Mouse (Mus musculus): ENCODE data around the gene Ncoa7. TPM values are rescaled to one million over a fixed set of nuclear protein-coding genes. Genes with fewer than 3 reads are reported as not detected.
"Not testable (repeated sequence)": the region's sequence is repeated elsewhere in the genome, so short reads cannot be mapped to it uniquely, and the experiment has no call there.

Ncoa7 gene
- polyA plus RNA-seq, 1 experiment from 2014 or later: 8.8 TPM

GRCm38 (mm10) chr10:30638216-30638615 is 164.9 kb downstream of the Ncoa7 start:
- DNase-seq (ENCODE audit: low spot score) (no peak), ATAC-seq (no peak)
- H3K36me3 ChIP-seq (ENCODE audit: insufficient read depth, low read length): no peaks in the 10 kb centered on the region
- no peak overlapping the region for H3K4me2 ChIP-seq (replicated peaks; ENCODE audit: low read depth, low read length)
- no peak overlapping the region for H3K9ac ChIP-seq (replicated peaks; ENCODE audit: low read depth)
- 74% methylated on average over 3 of the region's 3 CpGs for WGBS
- H3K9me3 ChIP-seq (ENCODE audit: low read length): no peaks in the 10 kb centered on the region
- no peaks in the 10 kb centered on the region for H3K4me1 ChIP-seq (ENCODE audit: insufficient read depth, low read depth, low read length)
- H3K4me3 ChIP-seq (ENCODE audit: low read depth, low read length): no peak overlapping the region
- TF ChIP-seq CTCF (IDR thresholded peaks at IDR 0.05): no peak
- TF ChIP-seq EP300 (IDR thresholded peaks at IDR 0.05): no peak
- no peaks in the 10 kb centered on the region for H3K27me3 ChIP-seq (replicated peaks; ENCODE audit: insufficient read depth, low read length)
- H3K27ac ChIP-seq (ENCODE audit: low read length): no peak overlapping the region

GRCm38 (mm10) chr10:30636474-30637154 is 166.5 kb downstream of the Ncoa7 start:
- H3K36me3 ChIP-seq (ENCODE audit: insufficient read depth, low read length); H3K4me1 ChIP-seq (ENCODE audit: insufficient read depth, low read depth, low read length); H3K4me2 ChIP-seq (replicated peaks; ENCODE audit: low read depth, low read length); H3K4me3 ChIP-seq (ENCODE audit: low read depth, low read length); H3K27ac ChIP-seq (ENCODE audit: low read length); H3K27me3 ChIP-seq (replicated peaks; ENCODE audit: insufficient read depth, low read length); DNase-seq (ENCODE audit: low spot score); ATAC-seq; H3K9ac ChIP-seq (replicated peaks; ENCODE audit: low read depth); H3K9me3 ChIP-seq (ENCODE audit: low read length): not testable (repeated sequence)
- WGBS: 82% methylated on average over 1 of the region's 1 CpGs

GRCm38 (mm10) chr10:30632718-30633117 is 170.4 kb downstream of the Ncoa7 start:
- H3K4me2 ChIP-seq (replicated peaks; ENCODE audit: low read depth, low read length): no peak overlapping the region
- H3K4me1 ChIP-seq (ENCODE audit: insufficient read depth, low read depth, low read length): no peaks in the 10 kb centered on the region
- WGBS: 93% methylated on average over 1 of the region's 1 CpGs
- H3K9me3 ChIP-seq (ENCODE audit: low read length): no peaks in the 10 kb centered on the region
- TF ChIP-seq CTCF (IDR thresholded peaks at IDR 0.05): no peak
- no peak for TF ChIP-seq EP300 (IDR thresholded peaks at IDR 0.05)
- ATAC-seq (no peak), DNase-seq (ENCODE audit: low spot score) (no peak)
- H3K27ac ChIP-seq (ENCODE audit: low read length): no peak overlapping the region
- no peaks in the 10 kb centered on the region for H3K36me3 ChIP-seq (ENCODE audit: insufficient read depth, low read length)
- H3K27me3 ChIP-seq (replicated peaks; ENCODE audit: insufficient read depth, low read length): no peaks in the 10 kb centered on the region
- no peak overlapping the region for H3K4me3 ChIP-seq (ENCODE audit: low read depth, low read length)
- no peak overlapping the region for H3K9ac ChIP-seq (replicated peaks; ENCODE audit: low read depth)

GRCm38 (mm10) chr10:30629977-30630376 is 173.1 kb downstream of the Ncoa7 start:
- DNase-seq (ENCODE audit: low spot score): no peak
- H3K4me1 ChIP-seq (ENCODE audit: insufficient read depth, low read depth, low read length): no peaks in the 10 kb centered on the region

GRCm38 (mm10) chr10:30629513-30629912 is 173.6 kb downstream of the Ncoa7 start, which contains the start of gene Hint3:
TSS of gene Hint3 (minus strand) at chr10:30629632.
- Histone ChIP-seq H3K27ac (ENCODE audit: low read length) (no peak within 1 kb of the TSS), H3K36me3 (ENCODE audit: insufficient read depth, low read length) (no peaks in the 10 kb centered on the region), H3K9me3 (ENCODE audit: low read length) (no peaks in the 10 kb centered on the region), H3K4me2 (replicated peaks; ENCODE audit: low read depth, low read length) (no peak within 1 kb of the TSS), H3K4me1 (ENCODE audit: insufficient read depth, low read depth, low read length) (no peaks in the 10 kb centered on the region), H3K9ac (replicated peaks; ENCODE audit: low read depth) (no peak within 1 kb of the TSS), H3K27me3 (replicated peaks; ENCODE audit: insufficient read depth, low read length) (no peaks in the 10 kb centered on the region), H3K4me3 (ENCODE audit: low read depth, low read length) (no peak within 1 kb of the TSS)
- TF ChIP-seq EP300 (IDR thresholded peaks at IDR 0.05) (no peak), CTCF (IDR thresholded peaks at IDR 0.05) (no peak)
- DNase-seq (ENCODE audit: low spot score): no peak
- no peak for ATAC-seq
- 67% methylated on average over 3 of the region's 3 CpGs for WGBS

More at GRCm38 (mm10) chr10:30629977-30630376, 173.1 kb downstream of the Ncoa7 start:
- no peaks in the 10 kb centered on the region for H3K27me3 ChIP-seq (replicated peaks; ENCODE audit: insufficient read depth, low read length)
- H3K9me3 ChIP-seq (ENCODE audit: low read length): no peaks in the 10 kb centered on the region
- TF ChIP-seq EP300 (IDR thresholded peaks at IDR 0.05) (no peak), CTCF (IDR thresholded peaks at IDR 0.05) (no peak)
- H3K27ac ChIP-seq (ENCODE audit: low read length): no peak overlapping the region
- no peak overlapping the region for H3K4me3 ChIP-seq (ENCODE audit: low read depth, low read length)
- no peak overlapping the region for H3K4me2 ChIP-seq (replicated peaks; ENCODE audit: low read depth, low read length)
- no peak overlapping the region for H3K9ac ChIP-seq (replicated peaks; ENCODE audit: low read depth)
- no peak for ATAC-seq
- no peaks in the 10 kb centered on the region for H3K36me3 ChIP-seq (ENCODE audit: insufficient read depth, low read length)

GRCm38 (mm10) chr10:30628444-30628843 is 174.7 kb downstream of the Ncoa7 start:
- not testable (repeated sequence) for H3K36me3 ChIP-seq (ENCODE audit: insufficient read depth, low read length); H3K4me2 ChIP-seq (replicated peaks; ENCODE audit: low read depth, low read length); H3K27me3 ChIP-seq (replicated peaks; ENCODE audit: insufficient read depth, low read length); H3K9ac ChIP-seq (replicated peaks; ENCODE audit: low read depth); H3K27ac ChIP-seq (ENCODE audit: low read length); DNase-seq (ENCODE audit: low spot score); H3K4me1 ChIP-seq (ENCODE audit: insufficient read depth, low read depth, low read length); H3K4me3 ChIP-seq (ENCODE audit: low read depth, low read length); ATAC-seq; H3K9me3 ChIP-seq (ENCODE audit: low read length)
- WGBS: 85% methylated on average over 11 of the region's 11 CpGs

GRCm38 (mm10) chr10:30627548-30627947 is 175.6 kb downstream of the Ncoa7 start:
- no peak overlapping the region for H3K4me2 ChIP-seq (replicated peaks; ENCODE audit: low read depth, low read length)

More at GRCm38 (mm10) chr10:30627548-30627947, 175.6 kb downstream of the Ncoa7 start:
- Histone ChIP-seq H3K9ac (replicated peaks; ENCODE audit: low read depth) (no peak overlapping the region), H3K9me3 (ENCODE audit: low read length) (no peaks in the 10 kb centered on the region), H3K4me3 (ENCODE audit: low read depth, low read length) (no peak overlapping the region), H3K27ac (ENCODE audit: low read length) (no peak overlapping the region), H3K27me3 (replicated peaks; ENCODE audit: insufficient read depth, low read length) (no peaks in the 10 kb centered on the region), H3K36me3 (ENCODE audit: insufficient read depth, low read length) (no peaks in the 10 kb centered on the region), H3K4me1 (ENCODE audit: insufficient read depth, low read depth, low read length) (no peaks in the 10 kb centered on the region)
- TF ChIP-seq CTCF (IDR thresholded peaks at IDR 0.05): no peak
- TF ChIP-seq EP300 (IDR thresholded peaks at IDR 0.05): peak; percentile 74
- DNase-seq (ENCODE audit: low spot score): peak; percentile 23
- WGBS: 22% methylated on average over 1 of the region's 1 CpGs
- ATAC-seq: peak; percentile 57; the same call in 1 of the 2 replicates
